Mouse (Mus musculus) spleen, adult 12 weeks (tissue): ENCODE data around the gene Lrrc75b.

Experiments
- DNase-seq: peaks from one replicate; pipeline ENCODE4 v3.0.0; 2022; ENCODE audit warnings: low spot score

Lrrc75b gene

GRCm38 (mm10) chr10:75559676-75560548 lies at the start of gene Lrrc75b:
Gene Lrrc75b, minus strand, starts transcription at chr10:75560330.
- DNase-seq: no peak

GRCm38 (mm10) chr10:75608975-75609374 lies 48.8 kb upstream of the Lrrc75b start:
- no peak for DNase-seq

DNA sequence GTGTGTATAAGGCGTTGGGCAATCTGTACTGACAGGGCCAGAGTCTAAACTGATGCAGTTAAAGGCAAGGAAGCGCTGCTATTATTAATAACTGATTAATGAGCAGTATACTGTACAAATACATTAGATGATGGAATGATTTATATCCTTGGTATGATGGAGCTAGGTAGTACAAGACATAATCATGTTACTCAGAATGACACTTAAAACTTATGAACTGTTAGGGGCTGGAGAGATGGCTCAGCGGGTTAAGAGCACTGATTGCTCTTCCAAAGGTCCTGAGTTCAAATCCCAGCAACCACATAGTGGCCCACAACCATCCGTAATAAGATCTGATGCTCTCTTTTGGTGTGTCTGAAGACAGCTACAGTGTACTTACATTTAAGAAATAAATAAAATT lies 47.1 kb upstream of the Lrrc75b start:
- DNase-seq: no peak

GRCm38 (mm10) chr10:75605162-75605846 lies 45.2 kb upstream of the Lrrc75b start:
- no peak for DNase-seq

DNA sequence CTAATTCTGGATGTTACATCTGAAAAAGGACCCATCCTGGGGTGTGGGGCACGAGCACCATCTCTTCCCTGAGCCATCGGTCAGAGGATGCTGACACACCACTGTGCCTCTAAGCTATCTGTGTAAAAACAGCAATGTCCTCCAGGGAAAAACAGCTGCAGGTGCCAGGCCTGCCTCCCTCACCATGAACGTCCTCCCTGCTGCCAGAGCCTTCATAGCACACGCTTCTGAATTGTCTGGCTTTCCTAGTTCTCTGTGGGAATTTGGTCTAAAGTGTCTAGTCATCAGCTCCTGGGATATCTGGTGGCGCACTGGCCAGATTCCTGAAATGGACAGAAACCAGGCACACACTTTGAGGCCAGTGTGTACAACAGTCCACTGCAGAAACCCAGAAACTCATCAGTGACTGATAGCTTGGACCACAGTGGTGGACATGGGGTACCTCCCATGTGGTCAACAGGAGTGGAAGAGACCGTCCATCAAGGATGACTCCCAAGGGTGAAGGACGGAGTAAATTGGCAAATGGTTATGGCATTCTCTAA lies 40.1 kb upstream of the Lrrc75b start:
- no peak for DNase-seq

GRCm38 (mm10) chr10:75595981-75596380 lies 35.9 kb upstream of the Lrrc75b start:
- no peak for DNase-seq

GRCm38 (mm10) chr10:75592585-75592984 lies 32.5 kb upstream of the Lrrc75b start:
- DNase-seq: no peak

- peak; percentile 58 for DNase-seq
These were observed 31.2 kb upstream of the Lrrc75b start for GRCm38 (mm10) chr10:75591211-75591894.

- no peak for DNase-seq
These were observed 29.5 kb upstream of the Lrrc75b start for GRCm38 (mm10) chr10:75589651-75590050.

DNA sequence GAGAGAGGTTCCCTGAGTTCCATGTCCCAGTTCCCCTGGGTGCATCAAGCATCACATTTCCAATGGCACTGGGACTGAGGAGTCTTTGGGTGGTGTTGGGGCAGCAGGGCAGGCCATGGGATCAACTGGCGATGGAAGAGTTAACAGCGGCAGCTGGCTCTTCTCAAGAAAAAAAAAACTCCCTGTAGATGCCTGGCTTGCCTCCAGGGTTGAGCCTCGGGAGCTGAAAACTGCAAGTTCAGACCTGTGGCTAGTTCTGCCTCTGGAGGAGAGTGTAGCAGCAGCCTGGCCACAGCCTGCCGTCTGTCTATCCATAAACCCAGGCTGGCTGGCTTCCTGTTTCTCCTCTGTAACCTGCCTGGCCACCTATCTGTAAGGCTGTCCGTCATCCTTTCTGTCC lies 29.0 kb upstream of the Lrrc75b start, which contains the start of gene Ggt5:
TSS of gene Ggt5 (plus strand) at position 212 of the 400 bp plus-strand sequence.
- DNase-seq: no peak

- no peak for DNase-seq
These were observed 28.2 kb upstream of the Lrrc75b start for GRCm38 (mm10) chr10:75588336-75588735.

DNA sequence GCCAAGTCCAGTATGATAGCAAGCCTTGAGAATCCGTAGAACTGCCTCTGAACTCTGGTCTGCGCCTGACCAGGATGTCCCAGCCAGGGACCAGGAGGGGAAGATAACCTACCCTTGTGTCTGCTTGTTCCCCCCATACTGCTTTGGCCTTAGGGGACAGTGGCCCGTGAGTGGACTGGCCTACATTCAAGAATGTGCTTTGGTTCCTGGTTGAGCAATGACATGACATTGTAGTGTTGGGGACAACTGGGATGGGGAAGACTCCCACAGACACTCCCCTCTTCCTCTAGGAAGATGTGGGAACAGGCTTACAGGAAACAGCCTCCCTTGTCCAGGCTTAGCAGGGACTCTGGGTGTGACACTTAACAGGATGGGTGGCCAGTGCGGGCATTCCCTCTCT lies 27.7 kb upstream of the Lrrc75b start:
- no peak for DNase-seq

- DNase-seq: no peak
These were observed 26.4 kb upstream of the Lrrc75b start for GRCm38 (mm10) chr10:75586553-75586879.

GRCm38 (mm10) chr10:75585876-75586552 lies 25.9 kb upstream of the Lrrc75b start:
- peak; percentile 73 for DNase-seq

DNA sequence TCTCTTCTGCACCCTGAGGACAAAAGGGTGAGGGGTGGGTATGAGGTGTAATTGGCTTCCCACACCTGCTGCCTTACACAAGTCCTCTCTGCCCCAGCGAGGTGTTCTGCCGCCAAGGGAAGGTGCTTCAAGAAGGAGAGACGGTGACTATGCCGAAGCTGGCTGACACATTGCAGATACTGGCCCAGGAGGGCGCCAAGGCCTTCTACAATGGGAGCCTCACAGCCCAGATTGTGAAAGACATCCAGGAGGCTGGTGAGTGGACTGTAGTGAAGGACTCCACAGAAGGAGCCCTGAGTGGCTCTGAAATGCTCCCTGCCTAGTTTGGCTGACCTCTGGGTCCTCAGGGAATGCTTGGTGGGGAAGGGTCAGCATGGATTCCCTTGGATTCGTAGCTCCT lies 19.0 kb upstream of the Lrrc75b start:
- DNase-seq: no peak

DNA sequence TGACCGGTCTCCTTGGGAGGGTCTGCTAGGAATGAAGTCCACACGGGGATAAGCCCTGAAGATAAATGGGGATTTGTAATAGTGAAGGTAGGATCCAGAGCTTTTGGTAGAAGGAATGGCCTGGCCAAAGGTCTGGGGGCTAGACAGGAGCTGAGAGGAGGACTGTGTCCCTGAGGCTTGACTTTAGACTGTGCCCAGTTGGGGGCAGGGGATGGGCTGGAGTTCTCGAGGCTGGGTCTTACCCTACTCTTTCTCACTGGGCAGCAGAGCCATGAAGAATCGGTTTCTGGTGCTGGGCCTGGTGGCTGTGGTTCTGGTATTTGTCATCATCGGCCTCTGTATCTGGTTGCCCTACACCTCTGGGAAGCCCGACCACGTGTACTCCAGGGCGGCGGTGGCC lies 13.8 kb upstream of the Lrrc75b start:
- no peak for DNase-seq

GRCm38 (mm10) chr10:75573181-75573580 lies 13.1 kb upstream of the Lrrc75b start:
- no peak for DNase-seq

GRCm38 (mm10) chr10:75571937-75572336 lies 11.8 kb upstream of the Lrrc75b start:
- no peak for DNase-seq

- no peak for DNase-seq
These were observed 11.0 kb upstream of the Lrrc75b start for GRCm38 (mm10) chr10:75570981-75571657.

- DNase-seq: no peak
These were observed 8.7 kb upstream of the Lrrc75b start for GRCm38 (mm10) chr10:75568851-75569250.

DNA sequence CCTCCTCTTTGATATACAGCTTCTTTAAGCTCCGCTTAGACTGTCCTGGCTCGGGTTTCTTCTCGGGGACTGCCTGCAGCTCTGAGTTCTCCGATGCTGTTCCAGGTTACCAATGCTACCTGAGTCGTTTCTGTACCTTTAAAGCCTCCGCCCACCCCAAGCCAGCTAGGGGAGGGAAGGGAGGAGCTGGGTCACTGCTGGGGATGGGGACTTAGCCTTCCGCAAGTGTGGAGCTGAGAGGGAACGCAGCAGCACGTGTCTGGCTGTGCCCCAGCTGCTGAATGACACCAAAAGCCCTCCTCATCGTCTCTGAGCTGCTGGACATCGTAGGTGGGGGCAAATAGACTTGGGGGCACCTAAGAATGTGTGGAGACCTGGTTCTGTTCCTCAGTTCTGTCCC lies 8.3 kb upstream of the Lrrc75b start:
- no peak for DNase-seq
